Mouse (Mus musculus) urinary bladder, adult 18-20 months (tissue): ENCODE measurements at regions not wholly inside any gene's neighbourhood (a gene's known extent, or its start where the extent isn't known, plus 50 kb on each side); places are given as distances from the start of the nearest gene placed in this dataset.

Experiments
- DNase-seq, 2 experiments: peaks; one replicate each; pipeline ENCODE4 v3.0.0; 2022; ENCODE audit warnings: low spot score in 2 of 2, mixed read lengths in 2 of 2

DNA sequence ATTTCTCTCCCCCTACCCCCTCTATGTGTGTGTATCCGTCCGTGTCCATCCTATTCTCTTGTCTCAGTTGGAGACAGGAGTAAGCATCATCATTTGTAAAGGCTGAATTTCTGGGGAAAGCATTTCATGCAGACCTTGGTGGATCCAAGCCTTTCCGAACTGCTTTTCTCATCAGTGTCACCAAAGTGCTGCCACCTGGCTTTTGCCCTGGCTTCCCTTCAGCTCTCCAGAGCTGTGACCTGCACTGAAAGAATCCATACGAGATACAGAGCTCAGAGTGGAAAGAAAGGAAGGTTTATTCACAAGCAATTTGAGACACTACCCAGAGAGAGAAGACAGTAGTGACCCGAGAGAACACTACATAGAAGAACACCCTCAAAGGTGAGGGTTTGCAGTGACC lies 248.1 kb downstream of the Cxcl12 start:
- no peak for DNase-seq

DNA sequence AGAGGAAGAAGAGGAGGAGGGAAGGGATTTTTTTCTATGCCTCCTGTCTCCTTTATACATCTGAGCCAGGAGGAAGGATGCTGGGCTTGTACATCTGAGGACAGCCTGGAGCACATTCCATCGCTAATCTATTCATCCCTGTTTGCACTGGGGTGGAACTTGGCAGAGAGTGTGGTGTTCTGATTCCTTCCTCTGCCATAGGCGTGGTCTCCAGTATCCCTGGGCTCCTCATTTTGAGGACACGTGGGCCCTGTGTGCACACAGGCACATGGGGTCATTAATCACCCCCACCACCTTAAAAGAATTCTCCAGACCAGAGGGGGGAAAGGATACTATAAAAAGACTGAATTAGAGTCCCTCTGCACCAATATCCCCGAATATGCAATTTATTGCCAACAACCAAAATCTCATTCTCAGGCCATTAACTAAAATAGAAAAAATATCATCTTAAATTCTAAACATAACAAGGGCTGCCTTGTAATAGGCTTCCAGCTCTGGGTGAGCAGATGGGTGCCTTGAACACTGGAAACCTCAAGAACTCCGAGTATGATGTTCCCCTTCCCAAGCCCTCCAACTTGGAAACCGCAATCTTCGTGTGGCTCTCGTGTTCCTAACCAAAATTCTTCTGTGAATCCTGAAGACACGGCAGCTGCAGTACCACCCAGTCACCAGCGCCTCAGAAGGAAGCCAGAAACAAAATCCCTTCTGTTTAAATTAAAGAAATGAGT lies 254.7 kb downstream of the Cxcl12 start:
- no peak for DNase-seq

GRCm38 (mm10) chr6:117426363-117426762 lies 258.0 kb downstream of the Cxcl12 start:
- DNase-seq: no peak

DNA sequence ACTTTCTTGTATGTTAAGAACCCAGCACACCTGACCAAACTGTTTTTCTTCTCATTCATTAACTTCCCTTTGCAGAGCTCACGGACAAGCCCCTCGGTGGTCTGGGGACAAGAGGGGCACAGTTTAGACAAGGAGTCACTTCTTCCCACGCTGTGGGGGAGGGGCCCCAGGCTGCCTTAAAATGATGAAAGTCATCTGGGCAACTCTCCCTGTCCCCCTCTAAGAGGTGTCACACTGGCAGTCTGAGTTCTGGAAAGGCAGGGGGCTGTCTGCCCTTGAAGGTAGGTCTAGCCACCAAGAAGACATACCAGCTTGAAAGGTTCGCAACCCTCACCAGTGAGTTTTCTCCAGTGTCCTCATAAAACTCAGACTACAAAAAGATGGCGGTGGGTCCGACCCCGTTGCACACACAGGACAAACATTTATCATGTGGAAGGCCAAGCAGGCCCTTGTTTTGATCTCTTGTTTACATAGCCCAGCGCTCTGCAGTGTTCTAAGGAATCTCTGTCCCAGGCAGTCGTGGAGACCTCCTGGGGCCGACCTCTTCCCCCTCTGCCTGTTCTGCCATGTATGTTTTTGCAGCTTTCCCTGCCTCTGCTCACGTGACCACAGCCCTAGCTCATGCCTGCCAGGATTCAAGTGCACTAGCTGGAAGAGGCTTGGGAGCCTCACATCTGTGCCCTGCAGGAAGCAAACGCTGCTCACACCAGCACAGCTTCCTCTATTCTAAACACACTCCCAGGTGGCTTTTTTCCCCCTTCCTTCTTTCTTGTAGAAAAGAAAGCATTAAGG lies 259.2 kb downstream of the Cxcl12 start:
- DNase-seq: no peak

- no peak for DNase-seq
These were observed 260.1 kb downstream of the Cxcl12 start for GRCm38 (mm10) chr6:117428441-117428840.

GRCm38 (mm10) chr6:117430876-117431781 lies 262.8 kb downstream of the Cxcl12 start:
- DNase-seq: peak in 1 of 2 experiments; percentile 29

- no peak for DNase-seq
These were observed 268.5 kb downstream of the Cxcl12 start for GRCm38 (mm10) chr6:117436851-117437250.

GRCm38 (mm10) chr6:117437411-117438101 lies 269.2 kb downstream of the Cxcl12 start:
- DNase-seq: peak in 1 of 2 experiments; percentile 5

- no peak for DNase-seq
These were observed 280.3 kb downstream of the Cxcl12 start for GRCm38 (mm10) chr6:117448652-117449051.

DNA sequence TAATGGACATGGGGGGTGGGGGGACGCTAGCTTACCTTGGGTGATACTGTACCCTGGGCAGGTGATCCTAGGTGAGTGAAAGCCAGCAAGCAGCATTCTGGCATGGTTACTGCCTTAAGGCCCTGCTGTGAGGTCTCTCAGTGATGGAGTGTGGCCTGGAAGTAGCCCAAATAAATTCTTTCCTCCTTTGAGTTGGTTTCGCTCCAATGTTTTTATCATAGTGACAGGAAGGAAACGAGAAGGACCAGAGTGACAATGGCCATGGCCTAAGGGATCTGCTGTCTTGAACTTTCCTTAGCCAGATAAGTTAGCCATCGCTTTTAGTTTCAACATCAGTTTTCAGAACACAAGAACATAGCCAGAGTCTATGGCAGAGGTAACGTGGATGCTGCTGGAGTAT lies 282.7 kb downstream of the Cxcl12 start:
- no peak for DNase-seq

DNA sequence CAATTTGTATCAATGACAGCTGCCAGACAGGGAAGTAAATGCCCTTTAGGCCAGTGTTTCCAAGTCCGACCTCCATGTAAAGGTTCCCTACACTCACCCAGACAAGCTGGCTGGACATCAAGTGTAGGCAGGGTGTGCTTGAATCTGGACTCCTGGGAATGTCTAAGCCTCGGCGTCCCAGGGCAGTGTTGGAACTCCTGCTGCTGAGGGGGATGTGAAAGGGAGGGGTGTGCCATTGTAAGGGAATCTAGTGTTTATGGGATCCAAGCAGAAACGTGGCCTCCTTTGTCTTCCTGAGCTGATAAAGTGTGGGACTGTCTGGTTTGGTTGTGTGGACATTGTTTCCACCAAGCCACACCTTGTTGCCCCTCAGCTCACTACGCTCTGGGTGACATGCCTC lies 291.9 kb downstream of the Cxcl12 start:
- no peak for DNase-seq

GRCm38 (mm10) chr6:117465165-117465564 lies 296.8 kb downstream of the Cxcl12 start:
- DNase-seq: no peak

DNA sequence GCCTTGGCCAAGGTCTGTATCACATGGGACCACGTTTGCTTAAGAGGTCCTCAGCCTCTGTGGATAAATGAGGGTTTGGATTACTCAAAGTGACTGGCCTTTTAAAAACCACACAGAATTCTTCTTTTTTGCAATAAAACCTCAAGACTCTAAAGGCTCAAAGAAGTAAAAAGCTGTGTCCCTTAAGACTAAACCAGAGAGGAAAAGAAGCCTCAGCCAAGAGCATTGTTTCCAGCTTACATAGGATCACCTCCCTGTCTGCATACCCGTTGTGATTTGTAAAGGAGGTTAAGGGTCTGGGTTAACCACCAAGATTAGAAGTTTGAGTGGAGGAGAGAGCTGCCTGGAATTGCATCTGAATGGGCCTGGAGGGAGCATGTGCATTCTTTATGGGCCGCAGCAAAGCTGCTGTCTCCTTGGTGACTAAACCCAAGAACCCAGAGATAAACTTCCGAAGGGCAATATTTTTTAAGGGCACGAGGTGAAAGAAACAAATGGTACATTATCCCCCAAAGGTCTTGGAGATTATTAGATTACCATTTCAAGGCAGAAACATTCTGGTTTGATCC lies 297.4 kb downstream of the Cxcl12 start:
- no peak for DNase-seq

GRCm38 (mm10) chr6:117479376-117479775 lies 311.0 kb downstream of the Cxcl12 start:
- no peak for DNase-seq

DNA sequence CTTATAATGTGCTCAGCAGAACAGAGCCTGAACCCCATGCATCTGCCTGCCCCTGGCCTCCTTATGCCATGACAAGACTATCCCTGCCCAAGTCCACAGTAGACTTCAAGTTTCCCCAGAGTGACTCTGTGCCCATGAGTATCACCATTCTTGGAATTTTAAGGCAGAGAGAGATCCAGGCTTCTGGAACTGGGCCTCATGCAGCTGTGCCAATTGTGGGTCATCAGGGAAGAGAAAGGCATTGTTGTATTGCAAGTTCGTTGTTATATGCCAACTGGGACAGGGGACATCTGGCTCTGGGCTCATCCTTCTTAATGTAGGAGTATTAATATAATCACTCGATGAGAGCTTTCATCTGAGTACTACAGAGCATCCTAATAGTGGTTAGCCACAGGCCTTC lies 312.1 kb downstream of the Cxcl12 start:
- no peak for DNase-seq

DNA sequence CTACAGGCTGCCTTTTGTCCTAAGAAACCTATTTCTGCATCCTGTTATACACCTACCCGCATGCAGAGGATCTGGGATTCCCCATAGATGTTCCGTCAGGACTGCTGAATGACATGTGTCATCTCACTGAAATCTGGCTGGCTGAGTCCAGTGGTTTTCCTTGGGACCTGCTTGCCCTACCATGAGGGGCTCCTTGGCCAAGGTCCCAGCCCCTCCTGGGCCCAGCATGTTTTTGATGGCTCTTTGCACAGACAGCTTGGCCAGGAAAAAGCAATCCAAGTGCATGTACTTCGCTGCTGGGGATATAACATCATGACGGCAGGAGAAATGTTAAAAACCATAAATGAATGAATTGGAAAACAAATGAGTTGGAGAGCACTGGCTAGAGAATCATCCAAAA lies 320.8 kb downstream of the Cxcl12 start:
- no peak for DNase-seq

DNA sequence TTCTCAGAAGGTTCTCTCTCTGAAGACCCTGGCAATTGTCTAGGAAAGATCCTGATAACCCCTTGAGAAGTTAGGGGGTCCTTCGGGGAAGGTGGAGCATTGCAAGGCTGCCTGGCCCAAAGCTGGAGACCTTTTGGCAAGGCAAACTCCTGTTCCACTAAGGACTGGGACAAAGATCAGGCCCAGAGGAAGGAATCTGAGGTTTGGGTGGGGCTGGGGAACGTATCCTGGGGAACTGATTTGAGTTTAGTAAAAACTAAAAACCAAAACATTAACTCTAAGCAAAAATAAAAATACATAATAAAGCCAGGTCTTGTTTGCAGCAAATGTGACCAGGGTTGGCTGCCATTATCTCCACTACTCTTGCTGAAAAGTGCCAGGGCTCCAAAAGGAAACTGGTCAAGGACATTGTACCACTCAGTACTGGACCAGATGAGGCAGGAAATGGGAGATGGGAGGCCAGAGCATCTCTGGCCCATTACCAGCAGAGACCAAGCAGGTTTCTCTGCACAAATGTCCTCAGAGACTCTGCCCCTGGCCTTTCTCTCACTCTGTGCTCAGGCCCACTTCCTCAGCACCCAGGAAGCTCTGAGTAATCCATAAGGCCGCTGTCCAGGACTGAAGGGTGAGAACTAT lies 321.5 kb downstream of the Cxcl12 start:
- DNase-seq: no peak

DNA sequence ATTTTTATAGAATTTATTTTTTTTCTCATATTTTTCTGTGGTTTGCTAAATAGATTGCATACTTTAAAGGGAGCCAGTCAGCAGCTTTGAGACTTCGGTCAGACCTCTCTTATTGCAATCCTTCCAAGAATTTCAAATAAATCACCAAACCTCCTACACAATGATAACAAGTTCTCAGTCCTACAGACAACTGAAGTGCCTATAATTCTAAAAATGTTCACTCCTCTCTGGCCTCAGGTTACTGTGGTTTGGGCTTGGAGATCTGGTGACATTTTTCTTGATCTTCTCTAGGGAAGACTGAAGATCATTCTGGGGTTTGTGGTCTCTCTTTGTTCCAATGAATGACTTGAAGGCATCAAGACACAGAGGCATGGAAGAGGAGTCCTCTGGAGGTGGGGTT lies 326.6 kb downstream of the Cxcl12 start:
- DNase-seq: no peak

GRCm38 (mm10) chr6:117497337-117497736 lies 329.0 kb downstream of the Cxcl12 start:
- peak in 1 of 2 experiments; percentile 13 for DNase-seq

DNA sequence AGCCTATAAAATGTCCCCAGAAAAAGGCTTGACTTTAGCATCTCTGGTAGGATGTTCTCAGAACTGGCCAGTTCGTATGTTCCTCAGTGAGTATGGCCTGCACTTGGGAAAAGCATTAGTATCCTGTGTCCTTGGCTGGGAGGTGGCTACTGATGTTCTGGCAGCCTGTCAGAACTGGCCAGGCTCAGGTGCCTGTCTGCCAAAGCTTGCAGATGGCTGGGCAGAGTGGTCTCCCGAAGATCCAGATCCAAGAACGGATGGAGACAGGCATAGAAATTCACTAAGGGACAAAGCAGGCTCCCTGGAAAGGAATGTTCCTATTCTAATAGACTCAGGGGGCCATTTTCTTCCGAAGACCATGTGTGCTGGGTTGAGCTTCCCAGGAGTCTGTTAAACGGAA lies 329.6 kb downstream of the Cxcl12 start:
- DNase-seq: no peak

GRCm38 (mm10) chr6:117502346-117502745 lies 334.0 kb downstream of the Cxcl12 start:
- DNase-seq: no peak
